Mouse (Mus musculus): ENCODE data around the gene Lsm12.
A peak's percentile ranks its signal among the peaks of the same experiment; 100 is the strongest.

Gene Lsm12

GRCm38 (mm10) chr11:102216056-102216885 lies 31.2 kb upstream of the Lsm12 start:
- peak; percentile 82 for DNase-seq

- DNase-seq, result no peak
Observed at GRCm38 (mm10) chr11:102215511-102215910, 30.4 kb upstream of the Lsm12 start.

DNA sequence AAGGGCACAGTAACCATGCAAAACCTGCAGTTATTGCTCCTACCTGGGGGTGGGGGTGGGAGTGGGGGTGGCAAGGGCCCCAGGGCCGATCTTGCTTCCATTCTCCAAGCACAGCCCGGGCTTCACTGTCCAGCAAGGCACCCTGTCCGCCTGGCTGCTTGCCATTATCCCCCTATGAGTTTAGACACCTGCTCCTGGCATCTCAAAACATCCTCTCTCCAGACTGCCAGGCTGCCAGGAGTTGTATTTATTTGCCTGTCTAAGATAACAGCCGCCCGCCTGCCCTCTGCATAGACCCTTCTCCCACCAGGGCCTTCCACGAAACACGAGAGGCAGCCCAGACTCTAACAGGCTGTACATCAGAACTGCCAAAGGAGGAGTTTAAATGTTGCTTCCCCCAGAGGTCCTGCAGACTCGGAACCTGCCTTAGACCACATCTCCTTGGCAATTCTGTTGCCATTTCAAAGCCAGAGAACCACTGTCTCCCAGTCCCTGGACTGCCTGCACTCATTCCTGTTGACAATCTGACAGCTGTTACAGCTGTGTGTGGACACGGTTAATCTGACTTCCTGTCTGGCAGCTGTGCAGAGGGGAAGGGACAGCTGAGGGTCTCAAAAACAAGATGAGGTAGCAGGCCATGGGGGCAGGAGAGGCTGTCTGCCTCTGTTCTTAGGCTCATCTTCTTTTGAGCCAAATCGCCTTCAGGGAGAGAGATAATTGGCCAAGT lies 29.5 kb upstream of the Lsm12 start:
- DNase-seq, result peak; percentile 68

DNA sequence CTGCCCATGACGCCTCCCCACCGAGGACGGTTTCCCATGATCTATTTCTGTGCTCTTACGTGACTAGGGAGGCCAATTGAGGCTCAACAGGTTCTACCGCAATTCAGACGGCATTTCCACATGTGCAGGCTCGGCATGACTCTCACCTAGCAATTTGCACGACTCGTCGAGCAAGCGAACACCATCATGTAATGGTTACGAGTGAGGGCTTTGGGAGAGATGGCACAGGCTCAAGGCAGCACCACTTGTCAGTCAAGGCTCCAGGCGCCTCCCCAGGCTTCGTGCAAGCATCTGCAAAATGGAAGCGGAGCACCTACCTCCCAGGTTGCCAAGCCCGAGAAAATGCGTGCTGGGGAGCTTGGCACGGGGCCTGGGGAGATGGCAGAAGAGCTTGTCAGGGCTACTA lies 26.8 kb upstream of the Lsm12 start:
- peak; percentile 45 for DNase-seq

DNA sequence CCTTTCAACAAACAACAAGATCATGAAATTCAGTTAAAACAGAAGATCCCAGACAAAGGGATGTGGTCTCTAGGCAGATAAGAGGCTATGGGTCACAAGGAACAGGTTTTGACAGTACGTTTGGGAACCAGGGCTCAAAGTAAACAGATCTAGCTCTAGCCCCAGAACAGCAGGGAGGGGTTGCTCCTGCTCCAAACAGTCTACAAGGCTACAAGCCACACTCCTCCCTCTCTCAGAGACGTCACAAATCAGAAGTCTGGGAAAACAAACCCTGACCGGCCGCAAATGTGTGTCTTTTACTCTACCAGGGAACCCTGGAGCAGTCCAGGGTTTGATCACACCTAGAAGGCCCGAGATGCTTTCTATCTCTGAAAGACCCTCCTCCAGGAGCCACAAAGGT lies 25.9 kb upstream of the Lsm12 start:
- DNase-seq, result peak; percentile 22

DNA sequence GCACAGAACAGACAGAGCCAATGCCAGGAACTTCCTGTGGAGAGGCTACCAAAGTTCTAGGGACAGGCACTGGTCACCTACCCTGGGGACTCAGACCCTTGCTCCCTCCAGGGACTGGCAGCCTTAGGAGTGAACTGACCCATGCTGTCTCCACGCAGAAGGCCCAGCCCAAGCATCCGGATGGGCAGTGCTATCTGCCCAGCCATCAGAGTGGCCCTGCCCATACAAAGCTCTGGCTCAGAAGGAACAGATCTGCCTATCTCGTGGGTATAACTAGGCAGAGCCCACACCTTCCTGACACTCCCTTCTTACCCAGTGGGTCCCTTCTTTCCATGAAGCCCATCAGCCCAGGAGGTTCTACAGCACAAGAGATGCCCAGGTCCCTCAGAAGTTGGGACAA lies 25.1 kb upstream of the Lsm12 start:
- no peak for DNase-seq

GRCm38 (mm10) chr11:102209742-102210141 lies 24.6 kb upstream of the Lsm12 start:
- no peak for DNase-seq

DNA sequence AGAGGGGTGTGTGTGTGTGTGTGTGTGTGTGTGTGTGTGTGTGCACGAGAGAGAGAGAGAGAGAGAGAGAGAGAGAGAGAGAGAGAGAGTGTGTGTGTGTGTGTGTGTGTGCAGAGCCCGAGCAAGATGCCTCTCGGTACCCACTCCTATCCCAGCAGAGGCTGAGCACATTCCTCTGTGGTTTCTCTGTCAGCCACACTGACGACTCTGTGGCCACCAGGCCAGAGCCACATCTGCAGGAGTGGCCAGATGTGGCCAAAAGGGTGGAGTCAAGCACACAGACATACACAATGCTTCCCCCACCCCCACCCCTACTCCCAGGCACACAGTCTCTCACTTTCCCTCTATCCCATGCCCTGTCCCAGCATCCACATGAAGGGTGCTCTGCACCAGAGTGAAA lies 23.8 kb upstream of the Lsm12 start:
- no peak for DNase-seq

- peak; percentile 78 for DNase-seq
Observed at GRCm38 (mm10) chr11:102207825-102208777, 23.0 kb upstream of the Lsm12 start.

DNA sequence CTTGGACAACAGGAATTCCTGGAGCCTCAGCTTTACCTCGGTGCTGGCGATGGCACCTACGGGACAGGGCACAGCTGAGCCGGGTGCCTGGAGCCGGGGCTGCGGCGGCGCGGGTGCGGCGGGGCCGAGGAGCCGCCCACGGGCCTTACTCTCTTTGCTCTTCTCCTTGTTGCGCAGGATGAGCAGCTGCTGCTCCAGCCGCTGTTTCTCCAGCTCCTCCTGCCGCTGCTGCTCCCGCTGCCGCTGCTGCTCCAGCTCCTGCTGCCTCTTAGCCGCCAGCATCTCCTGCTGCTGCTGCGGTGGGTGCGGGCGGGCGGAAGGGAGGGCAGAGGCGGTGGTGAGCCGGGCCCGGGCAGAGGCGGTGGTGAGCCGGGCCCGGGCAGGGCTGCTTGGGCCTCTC lies 21.4 kb upstream of the Lsm12 start:
- no peak for DNase-seq

DNA sequence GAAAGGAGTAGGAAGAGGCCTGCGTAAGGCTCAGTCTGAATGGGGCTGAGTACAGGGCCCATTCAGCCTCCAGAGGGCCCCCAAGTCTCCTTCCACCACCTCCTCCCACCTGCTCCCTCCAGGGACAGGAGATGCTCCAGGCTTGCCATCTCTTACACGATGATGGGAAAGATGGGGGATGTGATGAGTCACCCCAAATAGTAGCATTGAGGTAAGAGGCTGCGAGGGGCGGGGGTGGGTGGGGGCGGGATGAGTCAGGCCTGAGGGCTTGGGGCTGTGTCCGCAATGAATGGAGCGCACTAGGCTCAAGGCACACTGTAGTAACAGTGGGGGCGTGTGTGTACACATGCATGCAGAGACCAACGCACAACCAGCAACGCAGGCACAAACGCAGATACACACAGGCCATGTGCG lies 16.3 kb upstream of the Lsm12 start:
- peak; percentile 24 for DNase-seq

DNA sequence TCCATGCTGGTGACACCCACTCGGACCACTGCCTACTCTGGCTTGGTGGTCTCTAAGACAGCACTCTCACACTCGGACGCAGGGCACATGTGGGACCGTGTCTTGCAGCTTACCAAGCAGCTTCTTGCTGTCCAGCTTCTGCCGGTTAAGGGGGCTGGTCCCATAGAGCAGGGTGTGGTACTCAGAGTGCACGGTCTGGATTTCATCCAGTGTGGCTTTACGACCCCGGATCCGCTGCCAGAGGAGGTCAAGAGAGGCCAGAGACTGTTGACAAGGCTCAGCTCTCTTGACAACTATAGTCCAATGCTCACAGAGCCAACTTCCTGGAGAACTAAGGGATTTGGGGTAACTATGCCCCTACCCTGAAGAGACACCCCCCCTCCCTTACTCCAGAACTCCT lies 14.8 kb upstream of the Lsm12 start:
- DNase-seq, result peak; percentile 53

GRCm38 (mm10) chr11:102198245-102198644 lies 13.1 kb upstream of the Lsm12 start:
- no peak for DNase-seq

- peak; percentile 8 for DNase-seq
Observed at GRCm38 (mm10) chr11:102196018-102196797, 11.1 kb upstream of the Lsm12 start.

- peak; percentile 7 for DNase-seq
Observed at GRCm38 (mm10) chr11:102193657-102194440, 8.8 kb upstream of the Lsm12 start.

DNA sequence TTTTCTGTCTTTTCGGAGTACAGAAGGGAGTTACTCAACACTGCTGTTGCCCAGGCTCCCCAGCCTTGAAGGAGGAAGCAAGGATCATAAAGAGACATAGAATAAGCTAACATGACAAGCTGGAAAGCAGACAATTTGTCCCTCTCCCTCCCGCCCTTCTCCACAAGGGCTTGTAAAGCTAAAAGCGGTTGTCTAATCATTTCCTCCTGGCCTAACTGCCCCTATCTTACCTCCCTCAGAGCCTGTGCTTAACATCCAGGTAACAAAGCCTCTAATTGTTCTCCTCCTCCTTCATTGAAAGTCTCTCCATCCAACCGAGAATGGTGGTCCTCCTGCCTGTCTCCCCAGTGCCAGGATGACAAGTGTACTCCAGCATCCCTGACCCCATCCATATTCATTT lies 5.8 kb upstream of the Lsm12 start:
- no peak for DNase-seq

DNA sequence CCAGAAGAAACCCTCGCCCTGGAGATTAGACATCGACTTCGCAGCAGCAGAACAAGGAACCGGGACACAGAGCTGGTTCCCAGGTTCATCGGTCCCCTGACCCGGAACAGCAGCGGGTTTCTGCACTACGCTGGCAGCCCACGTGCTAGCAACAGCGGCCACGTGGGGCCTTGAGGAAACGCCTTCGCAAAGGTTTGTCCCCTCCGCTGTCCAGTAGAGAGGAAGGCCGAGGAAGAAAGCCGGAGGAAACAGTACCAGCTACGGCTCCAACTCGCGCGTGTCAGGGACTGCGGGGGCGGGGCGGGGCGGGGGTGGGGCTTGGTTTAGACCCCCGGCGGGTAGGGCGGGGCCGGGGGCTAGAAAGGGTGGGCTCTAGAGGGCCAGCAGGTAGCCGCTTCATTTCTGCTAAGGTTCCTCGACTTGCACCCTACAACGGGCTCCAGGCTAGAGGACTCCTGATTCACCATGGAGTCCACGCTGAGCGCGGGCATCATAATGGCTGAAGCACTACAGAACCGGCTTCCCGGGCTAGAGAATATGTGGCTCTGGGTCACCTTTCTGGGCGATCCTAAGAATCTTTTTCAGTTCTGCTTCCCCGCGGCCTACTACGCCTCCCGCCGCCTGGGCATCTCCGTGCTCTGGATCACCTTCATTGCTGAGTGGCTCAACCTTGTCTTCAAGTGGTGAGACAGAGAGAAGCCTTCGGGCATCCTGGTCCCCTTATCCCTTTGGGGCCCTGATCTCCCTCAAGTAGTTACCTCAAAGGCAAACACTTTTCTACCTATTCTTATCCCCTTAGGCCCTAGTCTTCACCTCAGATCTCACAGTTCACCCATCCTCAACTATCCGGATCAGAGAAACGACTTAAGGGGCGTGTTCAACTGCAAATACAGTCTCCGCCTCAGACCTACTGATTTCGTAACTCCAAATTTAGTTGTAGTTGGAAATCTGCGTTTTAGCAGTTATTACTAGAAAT lies 4.7 kb upstream of the Lsm12 start, which contains the start of gene G6pc3:
Gene G6pc3, plus strand, starts transcription at position 160 of the 976 bp plus-strand sequence.
- peak; percentile 95 for DNase-seq

GRCm38 (mm10) chr11:102188980-102189379 lies 3.9 kb upstream of the Lsm12 start:
- no peak for DNase-seq

- no peak for DNase-seq
Observed at GRCm38 (mm10) chr11:102186235-102186634, 1.1 kb upstream of the Lsm12 start.

GRCm38 (mm10) chr11:102185677-102186076 lies 581 bp upstream of the Lsm12 start:
- DNase-seq, result no peak

Data from kidney, postnatal 10 days (tissue).